Mouse (Mus musculus) ES-E14 (cell line): ENCODE measurements at regions not wholly inside any gene's neighbourhood (a gene's known extent, or its start where the extent isn't known, plus 50 kb on each side); places are given as distances from the start of the nearest gene placed in this dataset.

Experiments used
- CHD2 ChIP-seq: IDR thresholded peaks from 2 replicates; pipeline ENCODE4 v1.6.1; 2014; ENCODE audit warnings: mild to moderate bottlenecking, low read depth, low read length, inconsistent platforms
- HCFC1 ChIP-seq: IDR thresholded peaks from 2 replicates; pipeline ENCODE4 v1.6.1; 2012; ENCODE audit warnings: low read length, inconsistent platforms, borderline replicate concordance; ENCODE audit not compliant: insufficient read depth
- MAFK ChIP-seq: IDR thresholded peaks from 2 replicates; pipeline ENCODE4 v1.6.1; 2014; ENCODE audit warnings: mild to moderate bottlenecking, low read depth, low read length, inconsistent platforms; ENCODE audit not compliant: insufficient read depth
- ZC3H11A ChIP-seq: IDR thresholded peaks from 2 replicates; pipeline ENCODE4 v1.6.1; 2012; ENCODE audit warnings: low read depth, mild to moderate bottlenecking, inconsistent platforms, low read length, borderline replicate concordance
- ZNF384 ChIP-seq: IDR thresholded peaks from 2 replicates; pipeline ENCODE4 v1.6.1; 2012; ENCODE audit warnings: low read depth, low read length, inconsistent platforms

DNA sequence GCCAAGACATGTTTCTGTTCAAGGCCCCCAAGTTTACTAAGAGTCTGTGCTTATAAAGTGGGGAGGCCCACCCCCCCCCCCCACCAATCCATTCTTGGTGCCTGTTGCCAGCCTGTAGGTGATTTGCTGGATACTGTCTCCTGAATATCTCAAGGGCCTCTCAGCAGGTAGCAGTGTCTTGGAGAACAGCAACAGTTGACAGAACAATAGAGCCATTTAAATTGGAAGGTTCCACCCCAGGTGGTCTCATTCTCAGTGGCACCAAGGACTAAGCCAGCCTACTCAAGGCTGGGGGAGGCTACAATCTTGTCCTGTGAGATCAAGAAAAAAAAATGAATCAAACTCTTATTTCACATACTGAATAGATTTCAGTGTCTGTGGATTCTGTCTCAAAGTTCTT is 1744.9 kb upstream of the Gm37988 start:
- TF ChIP-seq ZC3H11A: no peak
- TF ChIP-seq MAFK: no peak
- no peak for TF ChIP-seq ZNF384
- TF ChIP-seq CHD2: no peak
- TF ChIP-seq HCFC1: no peak
